Mouse (Mus musculus) heart, embryonic 11.5 days (tissue): ENCODE data around the gene Atp5d. TPM values are rescaled to one million over a fixed set of nuclear protein-coding genes. Genes with fewer than 3 reads are reported as not detected.

Source experiments
- ATAC-seq: fragments of 200-750 bp; cut with Nextera tagmentation; replicated peaks from 2 replicates; pipeline ENCODE4 v1.8.0; 2017; ENCODE audit warnings: moderate library complexity; ENCODE audit not compliant: insufficient number of reproducible peaks, low FRiP score, low TSS enrichment
- H3K27ac ChIP-seq: fragments of 300-500 bp; sonication (generic); 2 replicates; pipeline ENCODE4 v1.5.1; 2014; ENCODE audit warnings: mild to moderate bottlenecking, low read depth, low read length
- H3K27me3 ChIP-seq: fragments of 300-500 bp; sonication (generic); 2 replicates; pipeline ENCODE4 v1.6.1; 2014; ENCODE audit warnings: mild to moderate bottlenecking, low read length, mixed read lengths; ENCODE audit not compliant: control insufficient read depth, insufficient read depth
- H3K36me3 ChIP-seq: fragments of 300-500 bp; sonication (generic); 2 replicates; pipeline ENCODE4 v1.6.1; 2014; ENCODE audit warnings: mild to moderate bottlenecking, low read length, moderate library complexity, mixed read lengths; ENCODE audit not compliant: control insufficient read depth, insufficient read depth
- H3K4me1 ChIP-seq: fragments of 300-500 bp; sonication (generic); 2 replicates; pipeline ENCODE4 v1.6.1; 2014; ENCODE audit warnings: low read length; ENCODE audit not compliant: control insufficient read depth, insufficient read depth
- H3K4me2 ChIP-seq: fragments of 300-500 bp; sonication (generic); 2 replicates; pipeline ENCODE4 v1.6.1; 2014; ENCODE audit warnings: mild to moderate bottlenecking, moderate library complexity
- H3K4me3 ChIP-seq: fragments of 300-500 bp; sonication (generic); 2 replicates; pipeline ENCODE4 v1.5.1; 2014; ENCODE audit warnings: low read depth, low read length
- H3K9ac ChIP-seq: fragments of 300-500 bp; sonication (generic); 2 replicates; pipeline ENCODE4 v1.6.1; 2014; ENCODE audit warnings: mild to moderate bottlenecking, low read depth, low read length, moderate library complexity
- H3K9me3 ChIP-seq: fragments of 300-500 bp; sonication (generic); replicated peaks from 2 replicates; pipeline ENCODE4 v1.6.1; 2016; ENCODE audit warnings: low read length; ENCODE audit not compliant: control insufficient read depth
- WGBS: fragments of 180-500 bp; shearing (Covaris S2); extraction: QIAGEN DNeasy Blood & Tissue Kit; methylation state at CpG from one replicate; pipeline ENCODE4 v1.1.7; 2014; ENCODE audit not compliant: insufficient replicate concordance; 5-methylcytosine and 5-hydroxymethylcytosine counted together
- polyA plus RNA-seq: library from polyadenylated mRNA; unstranded; fragments of >200 nt; fragmentation: Nextera tagmentation; extraction: Ambion mirVana; gene quantifications from 2 replicates; pipeline ENCODE4 v1.2.1, GENCODE M21; 2014

Atp5d gene
- polyA plus RNA-seq, 1 experiment from 2014 or later, result 785 TPM

DNA sequence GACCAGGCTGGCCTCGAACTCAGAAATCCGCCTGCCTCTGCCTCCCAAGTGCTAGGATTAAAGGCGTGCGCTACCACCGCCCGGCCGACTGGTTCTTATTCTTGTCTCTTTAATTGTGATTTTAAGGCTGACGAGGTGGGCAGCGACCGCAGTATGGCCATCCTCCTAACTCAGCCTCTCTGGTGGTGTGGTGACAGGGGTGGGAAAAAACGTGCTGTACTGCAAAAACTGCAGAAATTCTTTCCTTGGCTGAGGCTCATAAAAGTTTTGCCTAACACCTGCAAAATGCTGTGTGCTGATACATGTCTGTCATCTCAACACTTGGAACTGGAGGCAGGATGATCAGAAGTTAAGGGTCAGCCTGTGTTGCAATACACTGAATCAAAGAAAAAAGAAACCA, 34.9 kb downstream of the Atp5d start:
- peak overlapping the region; percentile 80 for H3K9ac ChIP-seq
- peaks cover 20% of the 10 kb centered on the region for H3K36me3 ChIP-seq
- no peak for ATAC-seq
- WGBS, result 6% methylated on average over 11 of the region's 11 CpGs
- H3K27me3 ChIP-seq, result no peaks in the 10 kb centered on the region
- peak overlapping the region; percentile 72 for H3K4me2 ChIP-seq
- H3K9me3 ChIP-seq, result no peaks in the 10 kb centered on the region
- H3K4me3 ChIP-seq, result peak overlapping the region; percentile 65
- H3K27ac ChIP-seq, result 0 out of 2 replicates have a peak overlapping the region, but pooled peaks have one; percentile 80
- H3K4me1 ChIP-seq, result peaks cover 18% of the 10 kb centered on the region

DNA sequence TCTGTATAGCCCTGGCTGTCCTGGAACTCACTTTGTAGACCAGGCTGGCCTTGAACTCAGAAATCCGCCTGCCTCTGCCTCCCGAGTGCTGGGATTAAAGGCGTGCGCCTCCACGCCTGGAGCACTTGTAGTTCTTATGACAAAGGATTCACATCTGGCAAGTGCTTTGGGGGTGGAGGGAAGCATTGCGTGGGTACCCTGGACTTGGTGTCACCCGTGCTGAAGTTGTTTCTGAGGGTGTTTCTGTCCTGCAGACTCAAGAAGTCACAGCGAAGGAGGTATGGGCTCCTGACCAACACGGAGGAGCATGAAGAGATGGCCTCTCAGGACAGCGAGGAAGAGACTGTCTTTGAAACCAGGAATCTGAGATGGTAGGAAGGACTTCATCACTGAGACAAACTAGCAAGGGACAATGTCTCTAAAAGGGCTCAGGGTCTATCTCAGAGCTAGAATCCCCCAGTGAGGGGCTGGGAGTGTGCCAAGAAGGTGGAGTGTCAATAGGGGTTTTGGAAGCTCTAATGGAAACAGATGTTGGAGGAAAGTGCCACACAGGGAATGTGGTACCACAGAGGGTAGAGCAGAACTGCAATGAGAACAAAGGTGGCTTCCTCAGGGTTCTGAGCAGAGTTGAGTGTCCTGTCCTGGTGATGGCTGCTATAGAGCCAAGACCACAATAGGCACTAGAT, 35.7 kb downstream of the Atp5d start:
- ATAC-seq, result no peak
- no peak overlapping the region for H3K27ac ChIP-seq
- H3K4me3 ChIP-seq, result no peak overlapping the region
- H3K36me3 ChIP-seq, result peaks cover 20% of the 10 kb centered on the region
- H3K9ac ChIP-seq, result no peak overlapping the region
- H3K27me3 ChIP-seq, result no peaks in the 10 kb centered on the region
- peaks cover 13% of the 10 kb centered on the region for H3K4me1 ChIP-seq
- WGBS, result 79% methylated on average over 10 of the region's 10 CpGs
- H3K4me2 ChIP-seq, result no peak overlapping the region
- no peaks in the 10 kb centered on the region for H3K9me3 ChIP-seq

DNA sequence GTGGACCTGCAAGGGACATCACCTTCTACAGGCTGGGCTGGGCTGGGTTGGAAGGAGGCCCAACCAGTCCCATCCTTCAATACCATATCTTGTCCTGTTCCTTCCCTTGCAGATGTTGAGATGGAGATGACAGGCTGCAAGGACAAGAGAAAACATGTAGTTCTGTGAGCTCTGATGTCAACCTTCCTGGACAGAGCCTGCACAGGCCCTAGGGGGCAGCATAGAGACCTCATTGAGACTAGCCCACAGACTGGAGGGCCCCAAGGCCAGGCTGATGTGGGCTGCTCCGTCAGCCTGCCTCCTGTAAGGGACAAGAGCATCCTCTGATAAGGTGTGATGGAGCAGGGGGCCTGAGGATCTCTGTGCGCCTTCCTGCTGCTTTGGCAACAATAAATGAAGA, 36.3 kb downstream of the Atp5d start:
- 39% methylated on average over 2 of the region's 2 CpGs for WGBS
- Histone ChIP-seq H3K9me3 (no peaks in the 10 kb centered on the region), H3K36me3 (peaks cover 20% of the 10 kb centered on the region), H3K4me2 (no peak overlapping the region), H3K4me3 (no peak overlapping the region; the same call in 1 of the 2 replicates), H3K9ac (no peak overlapping the region), H3K27ac (peak overlapping the region; percentile 10; the same call in 1 of the 2 replicates), H3K4me1 (peaks cover 9% of the 10 kb centered on the region), H3K27me3 (no peaks in the 10 kb centered on the region)
- ATAC-seq, result no peak

DNA sequence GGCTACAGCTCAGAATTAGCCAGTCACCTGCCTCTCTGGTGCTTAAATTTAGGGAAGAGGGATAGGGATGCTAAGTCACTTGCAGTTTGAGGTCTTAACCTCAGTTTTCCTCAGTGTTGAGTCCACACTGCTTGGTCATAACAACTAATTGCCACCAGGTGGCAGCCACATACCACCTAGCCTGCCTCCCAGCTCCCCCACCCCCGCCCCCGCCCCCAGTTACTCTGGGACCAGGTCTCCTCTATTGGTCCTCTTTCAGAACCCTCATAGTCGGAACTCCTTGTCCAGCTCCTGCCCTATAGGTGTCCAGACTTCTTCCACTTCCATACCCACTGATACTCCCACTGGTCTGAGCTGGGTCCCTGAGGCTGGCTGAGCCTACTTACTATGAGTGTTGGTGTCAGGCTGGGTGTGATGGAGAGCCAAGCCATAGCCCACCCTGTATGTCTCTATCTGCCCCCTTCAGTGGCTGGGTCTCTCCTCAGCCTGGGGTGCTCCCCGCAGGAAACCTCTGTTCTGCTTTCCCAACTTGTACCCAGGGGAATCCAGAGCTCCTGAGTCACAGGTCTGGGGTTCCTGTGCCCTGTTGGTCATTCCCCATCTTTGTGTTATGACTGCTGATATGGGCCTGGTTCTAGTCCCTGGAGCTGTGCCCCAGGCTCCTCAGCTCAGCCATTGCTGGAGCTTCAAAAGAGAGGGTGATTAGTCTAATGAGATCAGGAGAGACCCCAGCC, 37.3 kb downstream of the Atp5d start:
- Histone ChIP-seq H3K9me3 (no peaks in the 10 kb centered on the region), H3K4me3 (no peak overlapping the region), H3K4me2 (no peak overlapping the region), H3K27me3 (no peaks in the 10 kb centered on the region), H3K27ac (no peak overlapping the region), H3K4me1 (peaks cover 19% of the 10 kb centered on the region), H3K36me3 (peaks cover 10% of the 10 kb centered on the region), H3K9ac (no peak overlapping the region)
- ATAC-seq, result no peak
- WGBS, result 19% methylated on average over 4 of the region's 4 CpGs

DNA sequence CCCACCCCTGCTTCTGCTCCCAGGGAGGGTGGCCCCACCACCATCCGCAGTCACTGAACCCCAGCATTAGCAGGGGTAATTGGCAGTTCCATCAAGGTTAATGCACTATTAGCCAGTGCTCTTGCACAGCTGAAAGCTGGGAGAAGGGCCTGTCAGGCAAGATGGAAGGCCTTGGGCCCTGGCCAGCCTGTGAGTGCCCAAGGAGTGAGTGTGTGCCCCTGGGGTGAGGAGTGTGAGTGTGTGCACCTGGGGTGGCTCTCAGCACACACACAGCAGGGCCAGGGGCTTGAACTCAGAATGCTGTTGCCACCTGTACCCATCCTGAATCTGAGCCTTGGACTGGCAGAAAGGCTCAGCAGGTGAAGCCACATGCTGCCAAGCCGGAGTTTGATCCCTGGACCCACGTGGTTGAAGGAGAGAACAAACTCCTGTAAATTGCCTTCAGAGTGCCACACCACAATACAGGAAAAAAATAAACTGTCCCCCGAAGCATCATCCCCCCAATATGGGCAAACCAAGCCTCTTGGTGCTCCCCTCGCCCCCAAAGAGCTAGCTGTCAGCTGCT, 37.9 kb downstream of the Atp5d start:
- peaks cover 7% of the 10 kb centered on the region for H3K36me3 ChIP-seq
- ATAC-seq, result no peak
- H3K4me1 ChIP-seq, result peaks cover 20% of the 10 kb centered on the region
- no peak overlapping the region for H3K27ac ChIP-seq
- no peak overlapping the region for H3K4me2 ChIP-seq
- WGBS, result 83% methylated on average over 5 of the region's 5 CpGs
- no peaks in the 10 kb centered on the region for H3K9me3 ChIP-seq
- no peak overlapping the region for H3K4me3 ChIP-seq
- no peak overlapping the region for H3K9ac ChIP-seq
- no peaks in the 10 kb centered on the region for H3K27me3 ChIP-seq

DNA sequence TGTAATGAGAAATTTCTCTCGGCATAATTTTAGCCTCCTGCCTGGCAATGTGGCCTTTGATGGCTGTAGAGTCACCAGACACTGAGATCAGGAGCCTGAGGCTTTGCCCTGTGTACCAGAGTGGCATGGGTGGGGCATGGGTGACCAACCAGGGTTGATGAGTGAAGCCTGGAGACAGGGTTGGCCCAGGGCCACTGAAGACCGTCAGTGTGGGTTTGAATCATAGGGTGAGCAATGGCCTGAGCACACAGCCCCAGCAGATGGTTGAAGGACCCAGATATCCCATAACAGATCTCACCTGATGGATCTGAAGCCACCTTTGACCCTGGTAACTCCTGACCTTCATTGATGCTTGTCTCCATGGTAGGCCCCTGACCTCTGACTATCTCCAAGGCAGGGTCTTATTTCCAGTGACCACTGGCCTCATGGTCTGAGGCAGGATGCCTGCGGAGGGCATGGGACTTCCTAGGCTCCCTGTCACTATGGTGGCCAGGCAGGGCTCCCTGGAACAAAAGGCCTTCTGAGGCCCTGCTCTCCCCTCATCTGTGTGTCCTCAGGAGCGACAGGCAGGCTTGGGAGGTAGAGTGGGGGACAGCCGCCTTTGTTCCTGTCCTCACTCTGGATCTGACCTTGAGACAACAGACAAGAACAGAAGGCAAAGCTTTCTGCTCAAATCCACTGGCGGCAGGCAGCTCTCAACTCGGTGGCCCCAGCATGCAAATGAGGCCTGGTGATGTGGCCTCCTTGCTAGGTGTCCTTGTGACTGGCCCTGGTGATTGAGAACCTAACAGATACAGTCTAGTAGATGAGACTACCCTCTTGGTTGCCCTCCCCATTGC, 39.2 kb downstream of the Atp5d start:
- H3K36me3 ChIP-seq, result no peaks in the 10 kb centered on the region
- no peak for ATAC-seq
- peaks cover 16% of the 10 kb centered on the region for H3K4me1 ChIP-seq
- peak overlapping the region; percentile 29; the same call in 1 of the 2 replicates for H3K27ac ChIP-seq
- H3K27me3 ChIP-seq, result no peaks in the 10 kb centered on the region
- H3K9ac ChIP-seq, result peak overlapping the region; percentile 8; the same call in 1 of the 2 replicates
- WGBS, result 62% methylated on average over 7 of the region's 7 CpGs
- H3K9me3 ChIP-seq, result no peaks in the 10 kb centered on the region
- no peak overlapping the region for H3K4me2 ChIP-seq
- no peak overlapping the region for H3K4me3 ChIP-seq

DNA sequence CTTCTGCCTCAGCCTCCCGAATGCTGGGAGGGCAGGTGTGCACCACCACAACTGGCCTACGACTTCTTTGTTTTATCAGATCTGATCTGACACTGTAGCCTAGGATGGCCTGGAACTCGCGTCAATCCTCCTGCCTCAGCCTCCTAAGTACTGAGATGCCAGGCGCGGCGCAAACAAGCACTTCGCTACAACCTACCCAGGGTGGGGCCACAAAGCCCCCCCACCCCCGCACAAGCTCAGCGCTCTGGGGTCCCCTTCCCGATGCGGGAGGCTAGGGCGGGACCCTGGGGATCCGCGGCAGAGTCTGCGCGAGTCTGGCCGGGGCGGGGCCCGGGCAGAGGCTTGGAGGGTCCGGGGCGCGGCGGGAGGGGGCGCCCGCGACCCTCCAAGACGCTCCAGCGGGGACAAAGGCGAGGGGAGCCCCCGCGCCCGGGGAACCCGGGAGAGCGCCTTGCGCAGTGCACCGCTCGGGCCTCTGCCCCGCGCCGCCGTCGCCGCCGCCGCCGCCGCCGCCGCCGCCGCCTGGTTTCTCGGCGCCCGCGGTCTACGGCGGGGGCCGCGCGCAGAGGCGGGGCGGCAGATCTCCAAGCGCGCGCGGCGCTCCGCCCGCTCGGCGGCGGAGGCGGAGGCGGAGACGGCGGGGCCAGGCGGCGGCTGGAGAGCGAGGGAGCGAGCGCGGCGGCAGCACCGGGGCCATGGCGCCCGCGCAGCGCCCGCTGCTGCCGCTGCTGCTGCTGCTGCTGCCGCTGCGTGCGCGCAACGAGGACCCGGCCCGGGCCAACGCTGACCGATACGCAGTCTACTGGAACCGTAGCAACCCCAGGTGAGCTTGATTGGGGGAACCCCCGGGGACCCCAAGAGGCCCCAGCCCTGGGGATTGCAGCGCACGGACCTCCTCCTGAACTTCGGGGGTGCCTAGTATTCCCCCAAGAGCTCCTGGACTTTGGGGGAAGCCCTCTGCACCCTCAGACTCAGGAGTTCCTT, 40.9 kb downstream of the Atp5d start, which contains the start of gene Efna2:
Gene Efna2 (plus strand): TSS at position 415 of the 984 bp plus-strand sequence.
- no peak within 1 kb of the TSS for H3K27ac ChIP-seq

More for the DNA sequence above, 40.9 kb downstream of the Atp5d start, which contains the start of gene Efna2:
- H3K4me3 ChIP-seq, result peak within 1 kb of the TSS; percentile 71
- H3K4me1 ChIP-seq, result peaks cover 16% of the 10 kb centered on the region
- H3K36me3 ChIP-seq, result no peaks in the 10 kb centered on the region
- 1% methylated on average over 66 of the region's 106 CpGs for WGBS
- H3K27me3 ChIP-seq, result no peaks in the 10 kb centered on the region
- peak; percentile 31 for ATAC-seq
- peak within 1 kb of the TSS; percentile 78 for H3K4me2 ChIP-seq
- H3K9me3 ChIP-seq, result no peaks in the 10 kb centered on the region
- peak within 1 kb of the TSS; percentile 85 for H3K9ac ChIP-seq
